In the genomic region with DNA sequence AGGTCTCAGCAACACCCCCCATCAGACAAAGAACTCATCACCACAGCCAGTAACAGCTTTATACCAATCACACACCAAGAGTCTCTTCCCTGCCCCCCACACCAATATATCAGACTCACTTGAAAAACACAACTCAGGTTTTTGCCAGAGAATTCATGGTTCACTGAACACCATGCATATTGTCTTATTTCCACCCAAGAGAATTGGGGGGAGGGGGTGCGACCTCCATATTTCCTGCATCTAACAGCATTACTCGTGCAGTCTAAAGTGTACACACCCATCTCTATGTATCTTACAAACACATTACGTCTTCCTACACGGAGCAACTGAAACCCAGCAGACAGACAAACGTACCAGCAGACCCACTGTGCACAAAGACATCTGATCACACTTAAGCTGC, we compare ENCODE assay signal across 25 mouse cellular contexts. TPM values are rescaled to one million over a fixed set of nuclear protein-coding genes. Genes with fewer than 3 reads are reported as not detected.
DNase-seq lines count a peak whose midpoint lies in the region; ATAC-seq and TF ChIP-seq lines count a peak whose summit lies in the region.
"Had no signal": no experiment of that assay in that cellular context is flagged by ENCODE, and none has a peak within 500 bp of the region (broad histone marks: within the 10 kb centered on the region; RNA-seq: fewer than 3 reads in every experiment).

No protein-coding gene starts in this region.

- H3K4me2 ChIP-seq in kidney, embryonic 14.5 days (replicated peaks; ENCODE audit: low read depth, low read length), result no peak overlapping the region
- no peak overlapping the region for H3K4me2 ChIP-seq in kidney, embryonic 15.5 days
- peak overlapping the region; percentile 39 for H3K4me2 ChIP-seq in CH12.LX (ENCODE audit: insufficient read depth, low read depth, poor library complexity, severe bottlenecking)
- H3K4me2 ChIP-seq: embryonic facial prominence, embryonic 12.5 days; embryonic facial prominence, embryonic 15.5 days; forebrain, embryonic 12.5 days; forebrain, embryonic 15.5 days; hindbrain, embryonic 14.5 days had no signal

- no peak for TF ChIP-seq RAD21 in CH12.LX (IDR thresholded peaks at IDR 0.05; ENCODE audit: low read depth, low read length)

- H3K9me3 ChIP-seq in kidney, embryonic 14.5 days (ENCODE audit: control insufficient read depth, low read length), result no peaks in the 10 kb centered on the region
- no peaks in the 10 kb centered on the region for H3K9me3 ChIP-seq in kidney, embryonic 15.5 days (replicated peaks)
- H3K9me3 ChIP-seq in CH12.LX (replicated peaks; ENCODE audit: low read length) (no peaks in the 10 kb centered on the region), E14TG2a.4 (ENCODE audit: low read length) (no peaks in the 10 kb centered on the region)
- H3K9me3 ChIP-seq: embryonic facial prominence, embryonic 12.5 days; embryonic facial prominence, embryonic 15.5 days; forebrain, embryonic 12.5 days; forebrain, embryonic 15.5 days; G1E; heart, embryonic 10.5 days had no signal

- no peaks in the 10 kb centered on the region for H3K79me2 ChIP-seq in CH12.LX (replicated peaks; ENCODE audit: control insufficient read depth, extremely low read depth, insufficient read depth, poor library complexity, severe bottlenecking)

- WGBS in kidney, embryonic 14.5 days, result 44% methylated on average over 5 of the region's 5 CpGs
- 50% methylated on average over 5 of the region's 5 CpGs for WGBS in kidney, embryonic 15.5 days

- no peaks in the 10 kb centered on the region for H3K27me3 ChIP-seq in kidney, embryonic 14.5 days (ENCODE audit: control insufficient read depth, insufficient read depth, low read length)
- no peaks in the 10 kb centered on the region for H3K27me3 ChIP-seq in kidney, embryonic 15.5 days
- H3K27me3 ChIP-seq in CH12.LX (replicated peaks) (no peaks in the 10 kb centered on the region), E14TG2a.4 (ENCODE audit: insufficient read depth, low read length) (no peaks in the 10 kb centered on the region)
- H3K27me3 ChIP-seq: embryonic facial prominence, embryonic 12.5 days; embryonic facial prominence, embryonic 15.5 days; forebrain, embryonic 12.5 days; forebrain, embryonic 15.5 days; Patski had no signal

- dilution Hi-C loops in CH12.LX (cut with MboI; ENCODE audit: extremely low pct_ligation_motif_present, extremely low pct_unique_long_range_greater_than_20kb, low sequenced_read_pairs), result no loop called here

- TF ChIP-seq POLR2A in CH12.LX (IDR thresholded peaks at IDR 0.05; ENCODE audit: low read depth, low read length), result no peak

- in situ Hi-C loops in CH12.LX (cut with MboI; ENCODE audit: low pct_ligation_motif_present, low pct_unique_long_range_greater_than_20kb, low sequenced_read_pairs), result no loop called here

- peaks cover 35% of the 10 kb centered on the region for H3K4me1 ChIP-seq in kidney, embryonic 14.5 days (ENCODE audit: control insufficient read depth, insufficient read depth, low read length)
- H3K4me1 ChIP-seq in kidney, embryonic 15.5 days, result peaks cover 52% of the 10 kb centered on the region
- H3K4me1 ChIP-seq in CH12.LX (ENCODE audit: control insufficient read depth in 1 of 2, insufficient read depth in 2 of 2) (peaks cover 39 to 90% of the 10 kb centered on the region in 2 experiments), E14TG2a.4 (replicated peaks; ENCODE audit: low read depth, low read length) (peaks cover 96% of the 10 kb centered on the region)
- H3K4me1 ChIP-seq: forebrain, embryonic 15.5 days had no signal

- no peaks in the 10 kb centered on the region for H3K36me3 ChIP-seq in kidney, embryonic 14.5 days (ENCODE audit: control insufficient read depth, insufficient read depth, low read length)
- H3K36me3 ChIP-seq in kidney, embryonic 15.5 days, result no peaks in the 10 kb centered on the region
- H3K36me3 ChIP-seq in CH12.LX (replicated peaks in 1 of 2; ENCODE audit: control insufficient read depth in 1 of 2, insufficient read depth in 1 of 2, low read length in 1 of 2), result peaks cover 0 to 23% of the 10 kb centered on the region in 2 experiments
- H3K36me3 ChIP-seq in E14TG2a.4 (ENCODE audit: insufficient read depth, low read length), result peaks cover 30% of the 10 kb centered on the region
- H3K36me3 ChIP-seq: embryonic facial prominence, embryonic 12.5 days; embryonic facial prominence, embryonic 15.5 days; forebrain, embryonic 12.5 days; forebrain, embryonic 15.5 days; heart, embryonic 10.5 days had no signal

- H3K4me3 ChIP-seq in kidney, embryonic 14.5 days (ENCODE audit: low read length), result no peak overlapping the region
- no peak overlapping the region for H3K4me3 ChIP-seq in kidney, embryonic 15.5 days (replicated peaks)
- H3K4me3 ChIP-seq in CH12.LX (replicated peaks in 1 of 3; ENCODE audit: low read depth in 2 of 3, low read length in 2 of 3, poor library complexity in 1 of 3) (peak overlapping the region in 2 of 3 experiments; percentile 3 to 13), E14TG2a.4 (replicated peaks; ENCODE audit: low read length) (peak overlapping the region; percentile 64; the same call in 1 of the 2 replicates)
- H3K4me3 ChIP-seq: embryonic facial prominence, embryonic 12.5 days; embryonic facial prominence, embryonic 15.5 days; erythroblast, embryonic 14.5 days; forebrain, embryonic 12.5 days; forebrain, embryonic 15.5 days; heart, adult 2 months had no signal

- no peak for DNase-seq in CH12.LX (ENCODE audit: extremely low read depth)
- DNase-seq in ovary, adult 18-20 months (ENCODE audit: low spot score), result no peak
- DNase-seq: adrenal gland, postnatal 10 days; adrenal gland, postnatal 36 days; cerebellum, adult 18-20 months; cerebellum, adult 9-11 months; cerebellum, postnatal 25 days; gastrocnemius, postnatal 25 days; heart, adult 2 months; heart, postnatal 36 days had no signal

- no peak overlapping the region for H3K9ac ChIP-seq in kidney, embryonic 14.5 days (ENCODE audit: low read depth, low read length)
- H3K9ac ChIP-seq in kidney, embryonic 15.5 days, result no peak overlapping the region
- H3K9ac ChIP-seq in CH12.LX (ENCODE audit: insufficient read depth, low read depth), result peak overlapping the region; percentile 42
- H3K9ac ChIP-seq: embryonic facial prominence, embryonic 12.5 days; embryonic facial prominence, embryonic 15.5 days; forebrain, embryonic 12.5 days; forebrain, embryonic 15.5 days; hindbrain, embryonic 14.5 days had no signal

- TF ChIP-seq CTCF in CH12.LX (conservative IDR thresholded peaks at IDR 0.05 in 1 of 2, IDR thresholded peaks at IDR 0.05 in 1 of 2; ENCODE audit: low read depth in 2 of 2, low read length in 2 of 2) (no peak), E14TG2a.4 (conservative IDR thresholded peaks at IDR 0.05; ENCODE audit: low read length) (no peak)

- ATAC-seq in kidney, embryonic 14.5 days (ENCODE audit: low FRiP score, low TSS enrichment), result peak; percentile 24
- no peak for ATAC-seq in kidney, embryonic 15.5 days (replicated peaks; ENCODE audit: low FRiP score)
- no peak for ATAC-seq in erythroblast, adult 5-6 weeks (replicated peaks; ENCODE audit: low FRiP score, poor library complexity, severe bottlenecking)
- ATAC-seq: CD4-positive, CD25-positive, alpha-beta regulatory T cell, adult 4 months; forebrain, embryonic 15.5 days; Patski had no signal

- no peak for TF ChIP-seq EP300 in CH12.LX (IDR thresholded peaks at IDR 0.05; ENCODE audit: low read length)

- no peak overlapping the region for H3K27ac ChIP-seq in kidney, embryonic 14.5 days (ENCODE audit: low read depth, low read length)
- H3K27ac ChIP-seq in kidney, embryonic 15.5 days, result no peak overlapping the region
- H3K27ac ChIP-seq in CH12.LX (ENCODE audit: insufficient read depth, low read depth), result peak overlapping the region; percentile 76
- H3K27ac ChIP-seq: embryonic facial prominence, embryonic 12.5 days; embryonic facial prominence, embryonic 15.5 days; forebrain, embryonic 12.5 days; forebrain, embryonic 15.5 days; heart, adult 2 months; hindbrain, embryonic 14.5 days had no signal

TF ChIP-seq in CH12.LX, 34 proteins besides CTCF, POLR2A, EP300 and RAD21 (continues in another document):
- TF ChIP-seq MXI1 (IDR thresholded peaks at IDR 0.05; ENCODE audit: low read depth, low read length), result no peak; the same call in 1 of the 2 replicates
- TF ChIP-seq BHLHE40 (IDR thresholded peaks at IDR 0.05; ENCODE audit: low read depth, low read length), result peak; percentile 59; the same call in 1 of the 2 replicates
- no peak for TF ChIP-seq CHD1 (IDR thresholded peaks at IDR 0.05; ENCODE audit: low read depth, low read length)
- TF ChIP-seq ELF1 (IDR thresholded peaks at IDR 0.05; ENCODE audit: low read depth, low read length), result no peak
- TF ChIP-seq SIN3A (IDR thresholded peaks at IDR 0.05; ENCODE audit: low read length), result no peak
- 0 out of 2 replicates have a peak, but pooled peaks have one; percentile 10 for TF ChIP-seq TCF12 (IDR thresholded peaks at IDR 0.05; ENCODE audit: low read depth, low read length)
- no peak; the same call in 1 of the 2 replicates for TF ChIP-seq NELFE (IDR thresholded peaks at IDR 0.05; ENCODE audit: low read depth, low read length)

RNA-seq across cellular contexts. Expression of a gene that starts 19.0 kb away (rescaled TPM):
- 37.4 and 45.6 TPM in 2 replicates for polyA plus RNA-seq in kidney, embryonic 14.5 days (2014; fragmentation: Nextera tagmentation; extraction: Ambion mirVana)
- polyA plus RNA-seq in kidney, embryonic 15.5 days (2015; fragmentation: Nextera tagmentation; extraction: Ambion mirVana), result 62.2 and 79.3 TPM in 2 replicates
- total RNA-seq in CH12.LX (2012; rRNA removed), result 25.3 and 37.5 TPM in 2 replicates
- total RNA-seq in CH12.LX (2014; rRNA removed), result 9.1 and 10.6 TPM in 2 replicates
- 55.0 and 59.1 TPM in 2 replicates for polyA plus RNA-seq in CH12.LX (2012; ENCODE audit: insufficient read length, low read depth)
- 0.63 and 4.6 TPM in 2 replicates for total RNA-seq in erythroblast, adult 5-6 weeks (2015; ENCODE audit: low replicate concordance)
- 0.34 and 0.42 TPM in 2 replicates for total RNA-seq in erythroblast, adult 5-6 weeks (2017; ENCODE audit: low replicate concordance)

RNA-seq across cellular contexts. Expression of a gene that starts 39.4 kb away (rescaled TPM):
- polyA plus RNA-seq in kidney, embryonic 14.5 days (2014; fragmentation: Nextera tagmentation; extraction: Ambion mirVana), result 691 and 760 TPM in 2 replicates
- polyA plus RNA-seq in kidney, embryonic 15.5 days (2015; fragmentation: Nextera tagmentation; extraction: Ambion mirVana), result 605 and 671 TPM in 2 replicates
- 171 and 266 TPM in 2 replicates for total RNA-seq in CH12.LX (2012; rRNA removed)
- 380 and 479 TPM in 2 replicates for total RNA-seq in CH12.LX (2014; rRNA removed)
- 687 and 712 TPM in 2 replicates for polyA plus RNA-seq in CH12.LX (2012; ENCODE audit: insufficient read length, low read depth)
- total RNA-seq in erythroblast, adult 5-6 weeks (2015; ENCODE audit: low replicate concordance), result 154 and 174 TPM in 2 replicates
- 208 and 211 TPM in 2 replicates for total RNA-seq in erythroblast, adult 5-6 weeks (2017; ENCODE audit: low replicate concordance)

RNA-seq across cellular contexts. Expression of a gene that starts 42.1 kb away (rescaled TPM):
- polyA plus RNA-seq in kidney, embryonic 14.5 days (2014; fragmentation: Nextera tagmentation; extraction: Ambion mirVana), result 0.39 TPM in 1 of 2 replicates, not detected in the other
- 0.34 and 0.35 TPM in 2 replicates for polyA plus RNA-seq in kidney, embryonic 15.5 days (2015; fragmentation: Nextera tagmentation; extraction: Ambion mirVana)
- 0.17 and 0.34 TPM in 2 replicates for total RNA-seq in CH12.LX (2012; rRNA removed)
- 0.12 TPM in 1 of 2 replicates, not detected in the other for total RNA-seq in CH12.LX (2014; rRNA removed)
- 0.30 TPM in 1 of 2 replicates, not detected in the other for polyA plus RNA-seq in CH12.LX (2012; ENCODE audit: insufficient read length, low read depth)
- total RNA-seq in erythroblast, adult 5-6 weeks (2015; ENCODE audit: low replicate concordance), result 34.8 and 43.7 TPM in 2 replicates
- total RNA-seq in erythroblast, adult 5-6 weeks (2017; ENCODE audit: low replicate concordance), result 31.5 and 38.7 TPM in 2 replicates
- polyA plus RNA-seq: CD4-positive, CD25-positive, alpha-beta regulatory T cell, adult 4 months; hindbrain, embryonic 11.5 days; hindbrain, embryonic 14.5 days had no signal

Comparison
In these comparisons a context has a peak if more than half of its experiments do, and no peak if none do; other contexts are left out.
1. H3K4me3 ChIP-seq: peak in CH12.LX (2 of 3) and E14TG2a.4 (single experiment); none in kidney, embryonic 14.5 days (single experiment) and kidney, embryonic 15.5 days (single experiment).